Mouse (Mus musculus): ENCODE measurements around the gene Prrx1.

- TF ChIP-seq ZNF384 (IDR thresholded peaks at IDR 0.05; ENCODE audit: low read depth, low read length): no peak
- no peak for TF ChIP-seq MAFK (IDR thresholded peaks at IDR 0.05; ENCODE audit: insufficient read depth, low read depth, low read length)
- no peak for TF ChIP-seq CHD2 (IDR thresholded peaks at IDR 0.05; ENCODE audit: low read depth, low read length)
These were observed 20.4 kb downstream of the Prrx1 start for GRCm38 (mm10) chr1:163293152-163293551.

Data from ES-E14 (cell line).